25 mouse cellular contexts compared by ENCODE assay signal in genomic region chr5:23683431-23683830, GRCm38 (mm10). TPM values are rescaled to one million over a fixed set of nuclear protein-coding genes. Genes with fewer than 3 reads are reported as not detected.
DNase-seq lines count a peak whose midpoint lies in the region; ATAC-seq and TF ChIP-seq lines count a peak whose summit lies in the region.
"Had no signal": no experiment of that assay in that cellular context is flagged by ENCODE, and none has a peak within 500 bp of the region (broad histone marks: within the 10 kb centered on the region; RNA-seq: fewer than 3 reads in every experiment).

No protein-coding gene starts in this region.

- no peaks in the 10 kb centered on the region for H3K79me2 ChIP-seq in MEL (ENCODE audit: control insufficient read depth, insufficient read depth, low read length, poor library complexity)
- H3K79me2 ChIP-seq in myocyte (ENCODE audit: control insufficient read depth, insufficient read depth) = no peaks in the 10 kb centered on the region

- no peak for DNase-seq in testis, postnatal 10 days (ENCODE audit: low spot score)
- DNase-seq in A20 (ENCODE audit: low read depth, low spot score) (peak; percentile 0), MEL (ENCODE audit: low read depth, low spot score) (peak; percentile 3)
- DNase-seq in Muller cell, postnatal 12 days (ENCODE audit: inconsistent ontology term) = no peak
- no peak for DNase-seq in kidney, postnatal 14 days
- DNase-seq: adrenal gland, adult 2 months; adrenal gland, postnatal 10 days; adrenal gland, postnatal 25 days; cerebellum, adult 11 months; cerebellum, adult 18-20 months; cerebellum, adult 8-10 months; cerebellum, adult 9-11 months; cerebellum, postnatal 14 days; cerebellum, postnatal 36 days; forebrain, postnatal 0 days had no signal

- peak overlapping the region; percentile 24; the same call in 1 of the 2 replicates for H3K4me3 ChIP-seq in testis, adult 2 months (ENCODE audit: control insufficient read depth, low read depth, low read length)
- no peak overlapping the region for H3K4me3 ChIP-seq in MEL (ENCODE audit: control insufficient read depth in 1 of 2, insufficient read depth in 1 of 2, low read depth in 2 of 2, low read length in 2 of 2)
- H3K4me3 ChIP-seq in myocyte = no peak overlapping the region
- no peak overlapping the region for H3K4me3 ChIP-seq in midbrain, embryonic 16.5 days (ENCODE audit: low read depth, low read length)
- H3K4me3 ChIP-seq: embryonic facial prominence, embryonic 10.5 days; embryonic facial prominence, embryonic 12.5 days; forebrain, embryonic 13.5 days; forebrain, embryonic 15.5 days had no signal

- H3ac ChIP-seq in myocyte (ENCODE audit: control insufficient read depth, insufficient read length) = no peak overlapping the region

- no peaks in the 10 kb centered on the region for H3K27me3 ChIP-seq in testis, adult 2 months (ENCODE audit: control insufficient read depth, insufficient read depth, low read length)
- no peaks in the 10 kb centered on the region for H3K27me3 ChIP-seq in MEL (ENCODE audit: control insufficient read depth in 1 of 2, insufficient read depth in 2 of 2, low read length in 2 of 2)
- no peaks in the 10 kb centered on the region for H3K27me3 ChIP-seq in myocyte (ENCODE audit: control insufficient read depth, insufficient read depth, insufficient read length)
- H3K27me3 ChIP-seq in midbrain, embryonic 16.5 days (ENCODE audit: control insufficient read depth, insufficient read depth, low read depth, low read length) = no peaks in the 10 kb centered on the region
- H3K27me3 ChIP-seq: CH12.LX; embryonic facial prominence, embryonic 12.5 days; forebrain, embryonic 13.5 days; forebrain, embryonic 15.5 days had no signal

- TF ChIP-seq CTCF in testis, adult 2 months (IDR thresholded peaks at IDR 0.05; ENCODE audit: control insufficient read depth, insufficient read depth, insufficient replicate concordance, low read depth, low read length) = no peak
- no peak for TF ChIP-seq CTCF in MEL (IDR thresholded peaks at IDR 0.05 in 2 of 3, conservative IDR thresholded peaks at IDR 0.05 in 1 of 3; ENCODE audit: control insufficient read depth in 1 of 3, insufficient read depth in 1 of 3, low read depth in 2 of 3, low read length in 3 of 3, poor library complexity in 1 of 3, severe bottlenecking in 1 of 3)

- WGBS in midbrain, embryonic 16.5 days = 88% methylated on average over 4 of the region's 4 CpGs

- no peak for ATAC-seq in midbrain, embryonic 16.5 days
- ATAC-seq: CD4-positive, CD25-positive, alpha-beta regulatory T cell, adult 4 months; forebrain, embryonic 13.5 days; forebrain, embryonic 15.5 days; forebrain, postnatal 0 days had no signal

- TF ChIP-seq POLR2A in testis, adult 2 months (IDR thresholded peaks at IDR 0.05; ENCODE audit: control insufficient read depth, low read depth, low read length) = no peak
- TF ChIP-seq POLR2A in MEL (IDR thresholded peaks at IDR 0.05; ENCODE audit: control insufficient read depth in 1 of 2, insufficient read depth in 1 of 2, low read depth in 1 of 2, low read length in 2 of 2, poor library complexity in 1 of 2) (no peak), myocyte (IDR thresholded peaks at IDR 0.05; ENCODE audit: insufficient read length, low read depth) (no peak)

- H3K4me1 ChIP-seq in testis, adult 2 months (ENCODE audit: control insufficient read depth, insufficient read depth, low read length) = no peaks in the 10 kb centered on the region
- H3K4me1 ChIP-seq in MEL (ENCODE audit: control insufficient read depth in 1 of 2, insufficient read depth in 2 of 2, low read length in 2 of 2) = no peaks in the 10 kb centered on the region
- H3K4me1 ChIP-seq in midbrain, embryonic 16.5 days (ENCODE audit: control insufficient read depth, insufficient read depth, low read length) = no peaks in the 10 kb centered on the region
- H3K4me1 ChIP-seq: embryonic facial prominence, embryonic 10.5 days; embryonic facial prominence, embryonic 12.5 days; forebrain, embryonic 13.5 days; forebrain, embryonic 15.5 days had no signal

- H3K9me3 ChIP-seq in MEL (replicated peaks; ENCODE audit: insufficient read depth, low read length) = no peaks in the 10 kb centered on the region
- no peaks in the 10 kb centered on the region for H3K9me3 ChIP-seq in midbrain, embryonic 16.5 days (replicated peaks; ENCODE audit: control insufficient read depth, low read length, poor library complexity, severe bottlenecking)
- H3K9me3 ChIP-seq: embryonic facial prominence, embryonic 10.5 days; embryonic facial prominence, embryonic 12.5 days; forebrain, embryonic 13.5 days; forebrain, embryonic 15.5 days; G1E had no signal

- no peak overlapping the region for H3K4me2 ChIP-seq in myocyte (ENCODE audit: low read depth)
- H3K4me2 ChIP-seq in midbrain, embryonic 16.5 days (ENCODE audit: low read length) = no peak overlapping the region
- H3K4me2 ChIP-seq: embryonic facial prominence, embryonic 12.5 days; forebrain, embryonic 13.5 days; forebrain, embryonic 15.5 days had no signal

- no peak for TF ChIP-seq EP300 in MEL (IDR thresholded peaks at IDR 0.05; ENCODE audit: low read depth in 1 of 2, low read length in 2 of 2)

- H3K27ac ChIP-seq in testis, adult 2 months (ENCODE audit: control insufficient read depth, insufficient read depth, low read depth, low read length) = no peak overlapping the region
- no peak overlapping the region for H3K27ac ChIP-seq in MEL (ENCODE audit: control insufficient read depth, low read depth, low read length)
- H3K27ac ChIP-seq in midbrain, embryonic 16.5 days (ENCODE audit: low read length) = no peak overlapping the region
- H3K27ac ChIP-seq: embryonic facial prominence, embryonic 10.5 days; embryonic facial prominence, embryonic 12.5 days; forebrain, embryonic 13.5 days; forebrain, embryonic 15.5 days had no signal

- H3K9ac ChIP-seq in MEL (ENCODE audit: control insufficient read depth, low read depth, low read length, poor library complexity, severe bottlenecking) = no peak overlapping the region
- no peak overlapping the region for H3K9ac ChIP-seq in midbrain, embryonic 16.5 days (ENCODE audit: low read depth, low read length)
- H3K9ac ChIP-seq: embryonic facial prominence, embryonic 12.5 days; forebrain, embryonic 13.5 days; forebrain, embryonic 15.5 days; forebrain, postnatal 0 days had no signal

- TF ChIP-seq RAD21 in MEL (IDR thresholded peaks at IDR 0.05; ENCODE audit: low read depth, low read length) = no peak

- H3K36me3 ChIP-seq in testis, adult 2 months (ENCODE audit: control insufficient read depth, insufficient read depth, low read length) = no peaks in the 10 kb centered on the region
- H3K36me3 ChIP-seq in MEL (ENCODE audit: control insufficient read depth in 1 of 2, insufficient read depth in 2 of 2, low read length in 2 of 2) = no peaks in the 10 kb centered on the region
- no peaks in the 10 kb centered on the region for H3K36me3 ChIP-seq in myocyte (ENCODE audit: control insufficient read depth, insufficient read depth)
- H3K36me3 ChIP-seq in midbrain, embryonic 16.5 days (ENCODE audit: control insufficient read depth, insufficient read depth, low read length) = no peaks in the 10 kb centered on the region
- H3K36me3 ChIP-seq: embryonic facial prominence, embryonic 10.5 days; embryonic facial prominence, embryonic 12.5 days; forebrain, embryonic 15.5 days; G1E had no signal

TF ChIP-seq in MEL, 35 proteins besides CTCF, POLR2A, EP300 and RAD21 (continues in another document):
- TF ChIP-seq HCFC1 (IDR thresholded peaks at IDR 0.05; ENCODE audit: low read depth, low read length) = no peak
- TF ChIP-seq POLR2AphosphoS2 (IDR thresholded peaks at IDR 0.05; ENCODE audit: low read length) = no peak
- no peak for TF ChIP-seq GABPA (IDR thresholded peaks at IDR 0.05; ENCODE audit: low read depth, low read length)
- no peak for TF ChIP-seq E2F4 (IDR thresholded peaks at IDR 0.05; ENCODE audit: borderline replicate concordance, low read depth, low read length)
- no peak for TF ChIP-seq BHLHE40 (IDR thresholded peaks at IDR 0.05; ENCODE audit: borderline replicate concordance, low read depth, low read length)
- TF ChIP-seq MXI1 (IDR thresholded peaks at IDR 0.05; ENCODE audit: low read depth, low read length) = no peak
- no peak for TF ChIP-seq TBP (IDR thresholded peaks at IDR 0.05; ENCODE audit: low read depth, low read length)
- no peak for TF ChIP-seq MAZ (IDR thresholded peaks at IDR 0.05; ENCODE audit: low read depth, low read length)
- TF ChIP-seq ZC3H11A (IDR thresholded peaks at IDR 0.05; ENCODE audit: low read depth, low read length) = no peak
- no peak for TF ChIP-seq MAFK (IDR thresholded peaks at IDR 0.05; ENCODE audit: borderline replicate concordance, low read depth, low read length)
- no peak for TF ChIP-seq NRF1 (IDR thresholded peaks at IDR 0.05; ENCODE audit: insufficient read depth, low read depth, low read length, poor library complexity, severe bottlenecking)
- TF ChIP-seq TAL1 (IDR thresholded peaks at IDR 0.05; ENCODE audit: low read length) = no peak

TF ChIP-seq in myocyte, 11 proteins besides CTCF, POLR2A, EP300 and RAD21:
- no peak for TF ChIP-seq POLR2AphosphoS2 (IDR thresholded peaks at IDR 0.05; ENCODE audit: insufficient read length, low read depth)
- TF ChIP-seq CEBPB (IDR thresholded peaks at IDR 0.05; ENCODE audit: insufficient read depth, poor library complexity, severe bottlenecking) = 0 out of 2 replicates have a peak, but pooled peaks have one; percentile 32

RNA-seq across cellular contexts. Expression of gene Srpk2, which starts 1.0 kb away (rescaled TPM):
- polyA plus RNA-seq in testis, adult 2 months (2012; rRNA removed) = 229 and 250 TPM in 2 replicates
- 11.2 and 13.3 TPM in 2 replicates for total RNA-seq in MEL (2012; rRNA removed)
- 10 to 100 TPM; 16.9 to 41.7 TPM for polyA plus RNA-seq in MEL (2012; ENCODE audit: insufficient read depth in 1 of 2, insufficient read length in 2 of 2, low read depth in 1 of 2, low replicate concordance in 2 of 2, missing spikeins in 1 of 2)
- 8.1 TPM for polyA plus RNA-seq in myocyte (2012; fragmentation: generic; extraction: Trizol)
- polyA plus RNA-seq in midbrain, embryonic 16.5 days (2015; fragmentation: Nextera tagmentation; extraction: Ambion mirVana) = 105 and 112 TPM in 2 replicates

Comparison
In these comparisons a context has a peak if more than half of its experiments do, and no peak if none do; other contexts are left out.
1. DNase-seq: peak in A20 (single experiment) and MEL (single experiment); none in testis, postnatal 10 days (single experiment), Muller cell, postnatal 12 days (single experiment) and kidney, postnatal 14 days (single experiment).